Mouse (Mus musculus) hindbrain, embryonic 11.5 days (tissue): ENCODE results near the gene B230307C23Rik. TPM values are rescaled to one million over a fixed set of nuclear protein-coding genes. Genes with fewer than 3 reads are reported as not detected.

ENCODE experiments used
- ATAC-seq: fragments of 200-750 bp; cut with Nextera tagmentation; 2 replicates; pipeline ENCODE4 v1.8.0; 2017; ENCODE audit warnings: mild to moderate bottlenecking, moderate TSS enrichment, moderate library complexity; ENCODE audit not compliant: low FRiP score
- DNase-seq: peaks from one replicate; pipeline ENCODE4 v3.0.0-alpha.2; 2015; ENCODE audit warnings: low spot score
- H3K27ac ChIP-seq: fragments of 300-500 bp; sonication (generic); 2 replicates; pipeline ENCODE4 v1.5.1; 2014; ENCODE audit warnings: mild to moderate bottlenecking, low read depth, low read length
- H3K27me3 ChIP-seq: fragments of 300-500 bp; sonication (generic); 2 replicates; pipeline ENCODE4 v1.6.1; 2014; ENCODE audit warnings: mild to moderate bottlenecking, low read length, moderate library complexity, mixed read lengths; ENCODE audit not compliant: control insufficient read depth, insufficient read depth
- H3K36me3 ChIP-seq: fragments of 300-500 bp; sonication (generic); 2 replicates; pipeline ENCODE4 v1.6.1; 2014; ENCODE audit warnings: mild to moderate bottlenecking, low read length, moderate library complexity, mixed read lengths; ENCODE audit not compliant: control insufficient read depth, insufficient read depth
- H3K4me1 ChIP-seq: fragments of 300-500 bp; sonication (generic); replicated peaks from 2 replicates; pipeline ENCODE4 v1.6.1; 2014; ENCODE audit warnings: low read length, mixed read lengths; ENCODE audit not compliant: control insufficient read depth, insufficient read depth
- H3K4me2 ChIP-seq: fragments of 300-500 bp; sonication (generic); replicated peaks from 2 replicates; pipeline ENCODE4 v1.6.1; 2014; ENCODE audit warnings: mild to moderate bottlenecking, low read depth, low read length
- H3K4me3 ChIP-seq: fragments of 300-500 bp; sonication (generic); 2 replicates; pipeline ENCODE4 v1.5.1; 2014; ENCODE audit warnings: low read depth, low read length
- H3K9ac ChIP-seq: fragments of 300-500 bp; sonication (generic); 2 replicates; pipeline ENCODE4 v1.6.1; 2014; ENCODE audit warnings: low read depth, low read length
- H3K9me3 ChIP-seq: fragments of 300-500 bp; sonication (generic); 2 replicates; pipeline ENCODE4 v1.6.1; 2016; ENCODE audit warnings: low read length; ENCODE audit not compliant: control insufficient read depth
- WGBS: fragments of 180-500 bp; shearing (Covaris S2); extraction: QIAGEN DNeasy Blood & Tissue Kit; methylation state at CpG from one replicate; pipeline ENCODE4 v1.1.7; 2014; 5-methylcytosine and 5-hydroxymethylcytosine counted together
- polyA plus RNA-seq: library from polyadenylated mRNA; unstranded; fragments of >200 nt; fragmentation: Nextera tagmentation; extraction: Ambion mirVana; gene quantifications from 2 replicates; pipeline ENCODE4 v1.2.1, GENCODE M21; 2014

B230307C23Rik gene
- polyA plus RNA-seq = 19.6 and 23.4 TPM in 2 replicates

GRCm38 (mm10) chr16:97996616-97997382 lies at the start of gene B230307C23Rik:
Gene B230307C23Rik (plus strand): TSS chr16:97997315.
- Histone ChIP-seq H3K9ac (peak within 1 kb of the TSS; percentile 59), H3K4me2 (peak within 1 kb of the TSS; percentile 61), H3K9me3 (no peaks in the 10 kb centered on the region; the same call in 1 of the 2 replicates), H3K4me3 (peak within 1 kb of the TSS; percentile 56), H3K27ac (no peak within 1 kb of the TSS), H3K4me1 (no peaks in the 10 kb centered on the region), H3K36me3 (no peaks in the 10 kb centered on the region), H3K27me3 (no peaks in the 10 kb centered on the region)
- peak; percentile 81 for DNase-seq
- 2% methylated on average over 22 of the region's 22 CpGs for WGBS
- ATAC-seq = peak; percentile 99

- Histone ChIP-seq H3K27me3 (no peaks in the 10 kb centered on the region), H3K36me3 (peaks cover 6% of the 10 kb centered on the region; the same call in 1 of the 2 replicates), H3K9ac (no peak overlapping the region), H3K4me1 (no peaks in the 10 kb centered on the region), H3K4me3 (no peak overlapping the region), H3K4me2 (no peak overlapping the region), H3K27ac (no peak overlapping the region), H3K9me3 (no peaks in the 10 kb centered on the region)
- 91% methylated on average over 4 of the region's 4 CpGs for WGBS
- ATAC-seq = no peak
- no peak for DNase-seq
Measured at GRCm38 (mm10) chr16:97948836-97949235, 48.3 kb upstream of the B230307C23Rik start.

- DNase-seq (no peak), ATAC-seq (no peak)
Measured at GRCm38 (mm10) chr16:97950061-97950460, 47.1 kb upstream of the B230307C23Rik start.

GRCm38 (mm10) chr16:97952371-97952770 lies 44.7 kb upstream of the B230307C23Rik start:
- no peaks in the 10 kb centered on the region for H3K4me1 ChIP-seq
- no peaks in the 10 kb centered on the region for H3K9me3 ChIP-seq
- 91% methylated on average over 4 of the region's 4 CpGs for WGBS
- no peak overlapping the region for H3K4me2 ChIP-seq
- peaks cover 6% of the 10 kb centered on the region; the same call in 1 of the 2 replicates for H3K36me3 ChIP-seq
- no peak overlapping the region for H3K4me3 ChIP-seq
- no peak overlapping the region for H3K27ac ChIP-seq
- ATAC-seq (no peak), DNase-seq (no peak)
- no peaks in the 10 kb centered on the region for H3K27me3 ChIP-seq
- H3K9ac ChIP-seq = no peak overlapping the region

More at GRCm38 (mm10) chr16:97950061-97950460, 47.1 kb upstream of the B230307C23Rik start:
- H3K27me3 ChIP-seq = no peaks in the 10 kb centered on the region
- no peaks in the 10 kb centered on the region for H3K9me3 ChIP-seq
- WGBS = 92% methylated on average over 8 of the region's 8 CpGs
- H3K4me2 ChIP-seq = no peak overlapping the region
- no peaks in the 10 kb centered on the region for H3K4me1 ChIP-seq
- H3K27ac ChIP-seq = no peak overlapping the region
- H3K4me3 ChIP-seq = no peak overlapping the region
- H3K36me3 ChIP-seq = peaks cover 6% of the 10 kb centered on the region; the same call in 1 of the 2 replicates
- H3K9ac ChIP-seq = no peak overlapping the region

GRCm38 (mm10) chr16:97952801-97953200 lies 44.3 kb upstream of the B230307C23Rik start:
- no peak for ATAC-seq
- Histone ChIP-seq H3K27me3 (no peaks in the 10 kb centered on the region), H3K9ac (no peak overlapping the region), H3K36me3 (peaks cover 6% of the 10 kb centered on the region; the same call in 1 of the 2 replicates), H3K4me1 (no peaks in the 10 kb centered on the region), H3K27ac (no peak overlapping the region), H3K4me2 (no peak overlapping the region), H3K9me3 (no peaks in the 10 kb centered on the region), H3K4me3 (no peak overlapping the region)
- no peak for DNase-seq
- 90% methylated on average over 9 of the region's 9 CpGs for WGBS

- Histone ChIP-seq H3K27me3 (no peaks in the 10 kb centered on the region), H3K4me3 (no peak overlapping the region), H3K36me3 (peaks cover 6% of the 10 kb centered on the region; the same call in 1 of the 2 replicates), H3K9ac (no peak overlapping the region), H3K27ac (no peak overlapping the region), H3K4me1 (no peaks in the 10 kb centered on the region), H3K9me3 (no peaks in the 10 kb centered on the region), H3K4me2 (no peak overlapping the region)
- WGBS = 89% methylated on average over 2 of the region's 2 CpGs
- DNase-seq (no peak), ATAC-seq (no peak)
Measured at GRCm38 (mm10) chr16:97953300-97953699, 43.8 kb upstream of the B230307C23Rik start.

GRCm38 (mm10) chr16:97956011-97956410 lies 41.1 kb upstream of the B230307C23Rik start:
- 92% methylated on average over 2 of the region's 2 CpGs for WGBS
- H3K4me3 ChIP-seq = no peak overlapping the region
- no peak overlapping the region for H3K4me2 ChIP-seq
- DNase-seq (no peak), ATAC-seq (no peak)
- H3K27ac ChIP-seq = no peak overlapping the region
- H3K36me3 ChIP-seq = peaks cover 6% of the 10 kb centered on the region; the same call in 1 of the 2 replicates
- H3K9me3 ChIP-seq = no peaks in the 10 kb centered on the region
- H3K9ac ChIP-seq = no peak overlapping the region
- H3K4me1 ChIP-seq = no peaks in the 10 kb centered on the region
- no peaks in the 10 kb centered on the region for H3K27me3 ChIP-seq

GRCm38 (mm10) chr16:97957626-97958025 lies 39.5 kb upstream of the B230307C23Rik start:
- H3K4me3 ChIP-seq = no peak overlapping the region
- H3K36me3 ChIP-seq = no peaks in the 10 kb centered on the region
- no peak overlapping the region for H3K27ac ChIP-seq
- no peak overlapping the region for H3K9ac ChIP-seq
- no peaks in the 10 kb centered on the region for H3K27me3 ChIP-seq
- DNase-seq (no peak), ATAC-seq (no peak)
- no peak overlapping the region for H3K4me2 ChIP-seq
- H3K4me1 ChIP-seq = no peaks in the 10 kb centered on the region; the same call in 1 of the 2 replicates
- no peaks in the 10 kb centered on the region for H3K9me3 ChIP-seq
